Mouse (Mus musculus): ENCODE measurements at regions not wholly inside any gene's neighbourhood (a gene's known extent, or its start where the extent isn't known, plus 50 kb on each side); places are given as distances from the start of the nearest gene placed in this dataset.

DNA sequence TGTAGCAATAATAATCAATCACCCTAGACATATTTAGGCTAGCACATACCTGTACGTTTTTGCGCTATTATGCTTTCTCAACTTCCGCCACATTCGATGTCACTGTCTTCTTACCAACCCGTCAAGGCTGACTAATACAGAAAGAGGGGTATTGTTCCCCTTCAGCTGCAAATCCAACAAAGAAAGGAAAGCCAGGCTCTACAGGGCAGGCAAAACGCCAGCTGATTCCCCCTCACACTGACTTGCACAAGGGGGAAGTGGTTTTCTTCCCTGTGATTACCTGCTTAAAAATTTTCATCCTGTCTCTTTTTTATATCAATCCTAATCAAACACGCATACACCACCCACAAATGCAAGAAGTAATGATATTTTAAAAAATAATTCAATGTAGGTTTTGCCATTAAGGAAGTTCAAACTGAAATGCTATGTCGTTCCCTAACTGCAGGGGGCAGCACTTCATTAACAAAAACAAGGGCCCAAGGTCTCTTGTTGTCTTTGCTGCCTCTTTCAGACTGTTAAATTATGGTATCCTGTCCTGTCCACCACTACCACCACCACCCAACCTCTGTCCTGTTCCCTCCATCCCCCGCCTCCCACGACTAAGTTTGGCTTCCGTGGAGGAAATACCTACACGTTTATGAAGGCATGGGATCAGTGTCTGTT is 195.4 kb downstream of the Gm11077 start:
- H3K27me3 ChIP-seq (ENCODE audit: insufficient read depth, low read length), result no peaks in the 10 kb centered on the region
- no peak overlapping the region for H3K4me3 ChIP-seq (ENCODE audit: low read depth, low read length)
- WGBS, result 42% methylated on average over 12 of the region's 12 CpGs
- TF ChIP-seq CTCF (IDR thresholded peaks at IDR 0.05; ENCODE audit: low read depth), result peak; percentile 77
- no peak overlapping the region for H3K27ac ChIP-seq (ENCODE audit: low read depth)
- H3K4me2 ChIP-seq, result no peak overlapping the region
- ATAC-seq (ENCODE audit: insufficient read depth) (peak; percentile 42; the same call in 1 of the 2 replicates), DNase-seq (peak; percentile 84)
- no peaks in the 10 kb centered on the region for H3K36me3 ChIP-seq (ENCODE audit: insufficient read depth)
- H3K4me1 ChIP-seq (ENCODE audit: insufficient read depth), result no peaks in the 10 kb centered on the region
- no peaks in the 10 kb centered on the region for H3K9me3 ChIP-seq (ENCODE audit: low read depth, low read length)
- H3K9ac ChIP-seq, result no peak overlapping the region

DNA sequence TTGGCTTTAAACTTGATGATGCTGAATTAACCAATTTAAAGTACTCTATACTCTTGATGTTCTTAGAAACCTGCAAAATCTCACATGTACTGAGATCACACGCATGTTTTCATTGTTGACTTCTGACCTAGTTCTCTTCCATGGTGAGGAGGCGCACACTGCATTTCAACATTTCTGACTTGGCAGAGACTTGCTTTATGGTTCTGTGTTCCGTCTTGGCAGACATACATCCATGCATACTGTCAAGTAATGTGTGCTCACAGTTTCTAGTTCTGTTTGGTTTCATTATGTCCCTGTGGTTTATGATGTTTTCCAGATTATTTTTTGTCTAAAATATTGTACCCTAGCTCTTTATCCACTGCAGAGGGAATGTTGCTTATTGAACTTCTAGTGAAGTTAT is 198.5 kb downstream of the Gm11077 start:
- Histone ChIP-seq H3K4me3 (ENCODE audit: low read depth, low read length) (no peak overlapping the region), H3K4me1 (ENCODE audit: insufficient read depth) (no peaks in the 10 kb centered on the region), H3K27ac (ENCODE audit: low read depth) (no peak overlapping the region), H3K9ac (no peak overlapping the region), H3K27me3 (ENCODE audit: insufficient read depth, low read length) (no peaks in the 10 kb centered on the region), H3K36me3 (ENCODE audit: insufficient read depth) (no peaks in the 10 kb centered on the region), H3K9me3 (ENCODE audit: low read depth, low read length) (no peaks in the 10 kb centered on the region), H3K4me2 (no peak overlapping the region)
- DNase-seq, result peak; percentile 38
- no peak for ATAC-seq (ENCODE audit: insufficient read depth)
- no peak for TF ChIP-seq CTCF (IDR thresholded peaks at IDR 0.05; ENCODE audit: low read depth)
- 72% methylated on average over 3 of the region's 3 CpGs for WGBS

DNA sequence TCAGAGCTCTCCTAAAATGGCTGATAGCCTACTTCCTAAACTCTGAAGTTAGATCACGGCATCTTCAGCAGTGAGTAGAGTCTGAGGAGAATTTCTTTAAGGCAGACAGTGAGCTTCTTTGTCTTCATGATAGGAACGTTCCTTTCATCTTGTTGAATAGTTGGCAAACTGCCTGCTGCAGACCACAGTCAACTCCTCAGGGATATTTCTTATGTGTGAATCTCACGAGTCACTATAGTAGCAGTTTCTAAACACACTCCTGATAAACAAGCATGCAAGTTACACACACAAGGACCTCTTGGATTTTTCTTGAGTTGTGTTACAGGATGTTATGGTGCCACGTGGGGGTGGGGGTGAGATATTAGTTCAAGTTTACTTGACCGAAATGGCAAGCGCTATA is 205.2 kb downstream of the Gm11077 start:
- no peak overlapping the region for H3K4me2 ChIP-seq
- no peak overlapping the region for H3K9ac ChIP-seq
- ATAC-seq (ENCODE audit: insufficient read depth) (no peak; the same call in 1 of the 2 replicates), DNase-seq (peak; percentile 44)
- H3K4me1 ChIP-seq (ENCODE audit: insufficient read depth), result no peaks in the 10 kb centered on the region
- no peaks in the 10 kb centered on the region for H3K36me3 ChIP-seq (ENCODE audit: insufficient read depth)
- no peaks in the 10 kb centered on the region for H3K27me3 ChIP-seq (ENCODE audit: insufficient read depth, low read length)
- no peak for TF ChIP-seq CTCF (IDR thresholded peaks at IDR 0.05; ENCODE audit: low read depth)
- no peak overlapping the region for H3K27ac ChIP-seq (ENCODE audit: low read depth)
- WGBS, result 53% methylated on average over 6 of the region's 6 CpGs
- H3K9me3 ChIP-seq (ENCODE audit: low read depth, low read length), result no peaks in the 10 kb centered on the region
- no peak overlapping the region for H3K4me3 ChIP-seq (ENCODE audit: low read depth, low read length)

DNA sequence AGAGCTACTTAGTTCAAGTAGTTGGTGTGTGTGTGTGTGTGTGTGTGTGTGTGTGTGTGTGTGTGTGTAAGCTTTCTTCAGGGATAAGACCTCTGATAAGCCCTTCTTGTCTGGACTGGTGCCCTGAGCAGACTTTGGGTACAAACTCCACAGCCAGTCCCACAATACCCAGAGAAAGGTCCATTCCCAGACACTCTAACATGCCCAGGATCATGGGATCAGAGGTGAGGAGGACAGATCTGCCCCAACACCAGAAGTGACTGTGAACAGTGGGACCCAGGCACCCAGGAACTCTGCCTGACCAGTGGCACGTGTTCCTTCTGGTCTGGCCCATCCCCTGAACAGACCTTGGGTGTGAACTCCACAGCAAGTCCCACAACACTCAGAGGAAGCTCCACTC is 208.9 kb downstream of the Gm11077 start:
- no peak overlapping the region for H3K4me3 ChIP-seq (ENCODE audit: low read depth, low read length)
- 80% methylated on average over 1 of the region's 1 CpGs for WGBS
- no peaks in the 10 kb centered on the region for H3K9me3 ChIP-seq (ENCODE audit: low read depth, low read length)
- H3K36me3 ChIP-seq (ENCODE audit: insufficient read depth), result no peaks in the 10 kb centered on the region
- H3K4me2 ChIP-seq, result no peak overlapping the region
- ATAC-seq (ENCODE audit: insufficient read depth) (no peak), DNase-seq (no peak)
- H3K27ac ChIP-seq (ENCODE audit: low read depth), result no peak overlapping the region
- no peaks in the 10 kb centered on the region for H3K27me3 ChIP-seq (ENCODE audit: insufficient read depth, low read length)
- H3K9ac ChIP-seq, result no peak overlapping the region
- TF ChIP-seq CTCF (IDR thresholded peaks at IDR 0.05; ENCODE audit: low read depth), result no peak
- H3K4me1 ChIP-seq (ENCODE audit: insufficient read depth), result no peaks in the 10 kb centered on the region

DNA sequence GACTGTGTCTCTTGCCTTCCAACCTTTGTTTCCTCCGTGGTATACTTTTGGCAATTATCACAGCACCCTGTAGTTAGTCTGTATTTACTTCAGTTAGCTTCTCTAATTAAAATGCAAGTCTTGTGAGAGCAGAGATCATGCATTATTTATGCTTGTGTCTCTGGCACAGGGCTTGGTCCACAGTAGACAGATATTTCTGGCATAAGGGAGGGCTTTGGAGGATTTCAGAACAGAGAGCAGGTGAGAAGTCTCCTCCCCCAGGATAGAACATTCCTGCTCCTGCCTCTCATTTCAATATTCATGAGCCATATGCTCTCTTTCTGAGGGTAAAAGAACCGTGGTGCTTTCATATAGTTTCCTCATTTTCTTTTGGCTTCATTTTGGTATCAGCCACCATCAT is 217.6 kb downstream of the Gm11077 start:
- Histone ChIP-seq H3K9ac (no peak overlapping the region), H3K9me3 (ENCODE audit: low read depth, low read length) (no peaks in the 10 kb centered on the region), H3K36me3 (ENCODE audit: insufficient read depth) (no peaks in the 10 kb centered on the region), H3K27me3 (ENCODE audit: insufficient read depth, low read length) (no peaks in the 10 kb centered on the region), H3K4me1 (ENCODE audit: insufficient read depth) (no peaks in the 10 kb centered on the region), H3K27ac (ENCODE audit: low read depth) (no peak overlapping the region), H3K4me2 (no peak overlapping the region), H3K4me3 (ENCODE audit: low read depth, low read length) (no peak overlapping the region)
- DNase-seq (no peak), ATAC-seq (ENCODE audit: insufficient read depth) (no peak)
- WGBS, result 70% methylated on average over 2 of the region's 2 CpGs
- TF ChIP-seq CTCF (IDR thresholded peaks at IDR 0.05; ENCODE audit: low read depth), result no peak

DNA sequence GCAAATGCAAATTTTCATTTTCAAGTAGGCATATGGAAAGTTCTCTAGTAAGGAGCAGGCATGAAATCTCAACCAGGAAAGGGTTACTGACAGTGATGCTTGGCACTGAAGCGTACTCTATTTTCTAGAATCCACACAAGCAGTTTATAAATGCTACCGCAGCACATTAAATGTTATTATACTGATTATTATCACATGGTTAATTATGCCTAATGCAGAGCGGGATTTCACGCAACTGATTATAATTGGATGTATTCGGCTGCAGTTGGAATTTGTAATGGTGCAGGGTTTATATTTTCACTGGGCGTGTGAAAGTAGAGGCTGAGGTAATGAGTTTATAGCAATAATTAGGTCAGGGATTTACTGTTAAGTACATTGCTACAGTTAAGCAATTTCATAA is 221.4 kb downstream of the Gm11077 start:
- no peak for DNase-seq
- Histone ChIP-seq H3K9me3 (ENCODE audit: low read depth, low read length) (no peaks in the 10 kb centered on the region), H3K27me3 (ENCODE audit: insufficient read depth, low read length) (no peaks in the 10 kb centered on the region), H3K4me2 (no peak overlapping the region), H3K9ac (no peak overlapping the region), H3K36me3 (ENCODE audit: insufficient read depth) (no peaks in the 10 kb centered on the region), H3K4me1 (ENCODE audit: insufficient read depth) (no peaks in the 10 kb centered on the region), H3K27ac (ENCODE audit: low read depth) (no peak overlapping the region), H3K4me3 (ENCODE audit: low read depth, low read length) (no peak overlapping the region)
- 86% methylated on average over 6 of the region's 6 CpGs for WGBS
- no peak for ATAC-seq (ENCODE audit: insufficient read depth)
- no peak for TF ChIP-seq CTCF (IDR thresholded peaks at IDR 0.05; ENCODE audit: low read depth)

DNA sequence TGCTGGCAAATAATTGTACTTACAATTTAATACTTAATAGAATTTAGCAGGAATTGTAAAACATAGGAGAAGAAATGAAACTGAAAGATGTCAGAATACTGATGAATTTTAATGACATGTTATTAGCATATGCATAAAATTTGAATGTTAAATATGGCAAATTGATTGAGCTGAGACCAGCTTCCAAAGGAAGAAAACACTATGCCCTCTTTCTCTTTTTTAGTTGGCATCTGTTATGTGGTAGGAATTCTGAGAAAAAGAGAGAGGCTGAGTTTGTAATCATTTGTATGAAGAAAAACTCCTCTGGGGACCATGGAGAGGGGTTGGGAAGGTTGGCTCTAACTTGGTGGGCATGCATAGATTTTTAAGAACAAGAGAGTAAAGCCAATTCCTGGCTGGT is 224.2 kb downstream of the Gm11077 start:
- Histone ChIP-seq H3K4me1 (ENCODE audit: insufficient read depth) (peaks cover 7% of the 10 kb centered on the region; the same call in 1 of the 2 replicates), H3K4me3 (ENCODE audit: low read depth, low read length) (no peak overlapping the region), H3K4me2 (no peak overlapping the region), H3K36me3 (ENCODE audit: insufficient read depth) (no peaks in the 10 kb centered on the region), H3K27me3 (ENCODE audit: insufficient read depth, low read length) (no peaks in the 10 kb centered on the region), H3K9me3 (ENCODE audit: low read depth, low read length) (no peaks in the 10 kb centered on the region), H3K27ac (ENCODE audit: low read depth) (no peak overlapping the region), H3K9ac (no peak overlapping the region)
- DNase-seq (no peak), ATAC-seq (ENCODE audit: insufficient read depth) (no peak)
- no peak for TF ChIP-seq CTCF (IDR thresholded peaks at IDR 0.05; ENCODE audit: low read depth)

Data from lung, embryonic 14.5 days (tissue).